Mouse (Mus musculus) right cerebral cortex, postnatal 14 days (tissue): Measurements from ENCODE around the gene Hist1h3e.
"Not testable (repeated sequence)": the region's sequence is repeated elsewhere in the genome, so short reads cannot be mapped to it uniquely, and the experiment has no call there.

Source experiments
- DNase-seq: peaks from one replicate; pipeline ENCODE4 v3.0.0; 2022

Hist1h3e gene

DNA sequence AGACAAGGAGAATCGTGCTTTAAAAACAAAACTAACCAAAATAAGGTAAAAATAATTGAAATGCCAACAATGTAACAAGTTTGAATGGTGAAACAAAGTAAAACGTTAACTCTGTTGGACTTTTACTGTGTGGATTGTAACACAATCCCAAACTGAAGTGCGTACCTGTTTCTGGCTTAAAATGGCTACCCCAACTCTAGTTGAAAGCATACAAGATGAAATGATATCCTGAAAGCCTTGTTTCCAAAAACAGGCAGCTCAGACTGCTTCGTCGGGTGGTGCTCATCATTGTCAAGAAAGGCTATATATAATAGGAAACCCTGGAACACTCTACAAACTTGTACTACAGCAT lies 662 bp downstream of the Hist1h3e start:
- DNase-seq = not testable (repeated sequence)

GRCm38 (mm10) chr13:23560699-23561098 lies 1.5 kb downstream of the Hist1h3e start:
- not testable (repeated sequence) for DNase-seq

- no peak for DNase-seq
Measured at GRCm38 (mm10) chr13:23556906-23557305, 5.3 kb downstream of the Hist1h3e start.

GRCm38 (mm10) chr13:23555839-23556416 lies 6.2 kb downstream of the Hist1h3e start:
- peak; percentile 10 for DNase-seq

- peak; percentile 68 for DNase-seq
Measured at GRCm38 (mm10) chr13:23554925-23555838, 7.0 kb downstream of the Hist1h3e start.

- no peak for DNase-seq
Measured at GRCm38 (mm10) chr13:23554393-23554792, 7.8 kb downstream of the Hist1h3e start.

DNA sequence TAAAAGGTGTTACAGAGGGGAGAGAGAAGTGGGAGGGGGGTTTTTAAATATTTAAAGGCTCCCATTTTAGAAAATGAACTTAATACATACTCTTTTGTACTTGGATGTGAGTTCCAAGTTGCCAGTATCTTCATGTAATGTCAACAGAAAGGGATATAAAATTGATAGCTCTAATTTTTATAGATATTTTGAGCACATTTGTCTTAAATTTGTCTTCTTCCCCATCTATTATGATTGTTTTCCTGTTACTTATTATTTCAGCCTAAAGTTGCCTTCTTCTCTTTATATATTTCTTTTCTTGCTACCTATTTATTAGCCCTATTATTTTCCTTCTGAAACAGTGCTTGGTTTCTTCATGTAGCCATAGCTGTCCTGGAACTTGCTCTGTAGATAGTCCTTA lies 9.2 kb downstream of the Hist1h3e start, which contains the start of gene Hist1h1d:
TSS of gene Hist1h1d (plus strand) at position 301 of the 400 bp plus-strand sequence.
- no peak for DNase-seq

- no peak for DNase-seq
Measured at GRCm38 (mm10) chr13:23551931-23552914, 9.9 kb downstream of the Hist1h3e start.

DNA sequence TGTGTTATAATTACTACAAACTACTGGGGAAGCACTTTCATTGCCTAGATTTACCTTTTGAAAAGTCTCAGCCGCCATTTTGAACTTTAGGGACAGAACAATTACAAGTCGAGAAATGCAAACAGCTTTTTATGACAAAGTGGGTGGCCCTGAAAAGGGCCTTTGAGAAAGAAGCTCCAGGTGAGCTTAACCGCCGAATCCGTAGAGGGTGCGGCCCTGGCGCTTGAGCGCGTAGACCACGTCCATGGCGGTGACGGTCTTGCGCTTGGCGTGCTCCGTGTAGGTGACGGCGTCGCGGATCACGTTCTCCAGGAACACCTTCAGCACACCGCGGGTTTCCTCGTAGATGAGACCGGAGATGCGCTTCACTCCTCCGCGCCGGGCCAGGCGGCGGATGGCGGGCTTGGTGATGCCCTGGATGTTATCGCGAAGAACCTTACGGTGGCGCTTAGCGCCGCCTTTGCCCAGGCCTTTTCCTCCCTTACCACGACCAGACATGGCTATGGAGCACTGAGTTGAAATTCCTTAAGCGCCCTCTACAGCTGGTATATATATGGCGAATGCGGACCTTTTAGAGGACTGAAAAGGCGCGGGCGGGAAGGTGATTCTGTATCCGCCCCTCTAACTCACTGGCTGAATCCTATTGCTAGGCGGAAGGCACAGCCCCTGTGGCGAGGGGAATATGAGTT lies 10.9 kb downstream of the Hist1h3e start, which contains the start of gene Hist1h4f:
TSS of gene Hist1h4f (minus strand) at position 503 of the 689 bp plus-strand sequence.
- DNase-seq = peak; percentile 82

GRCm38 (mm10) chr13:23550761-23551145 lies 11.4 kb downstream of the Hist1h3e start:
- DNase-seq = no peak

DNA sequence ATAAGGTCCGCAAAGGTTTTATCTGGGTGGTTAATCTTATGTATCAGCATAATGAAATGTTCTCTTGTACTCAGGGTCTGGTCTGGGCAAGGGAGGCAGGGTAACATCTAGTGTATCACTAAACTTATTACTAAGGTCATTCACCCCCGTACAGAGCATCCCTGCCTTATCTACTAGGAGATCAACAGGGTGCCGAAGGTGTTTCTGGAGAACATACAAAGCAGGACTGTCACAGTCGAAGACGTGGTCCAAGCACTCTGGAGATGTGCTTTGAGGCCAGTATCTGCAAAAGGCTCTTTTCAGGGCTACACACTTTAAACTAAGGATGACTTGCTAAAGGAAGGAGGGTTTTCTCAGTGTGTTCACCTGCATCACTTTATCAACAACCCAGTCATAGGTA lies 15.5 kb downstream of the Hist1h3e start:
- no peak for DNase-seq

DNA sequence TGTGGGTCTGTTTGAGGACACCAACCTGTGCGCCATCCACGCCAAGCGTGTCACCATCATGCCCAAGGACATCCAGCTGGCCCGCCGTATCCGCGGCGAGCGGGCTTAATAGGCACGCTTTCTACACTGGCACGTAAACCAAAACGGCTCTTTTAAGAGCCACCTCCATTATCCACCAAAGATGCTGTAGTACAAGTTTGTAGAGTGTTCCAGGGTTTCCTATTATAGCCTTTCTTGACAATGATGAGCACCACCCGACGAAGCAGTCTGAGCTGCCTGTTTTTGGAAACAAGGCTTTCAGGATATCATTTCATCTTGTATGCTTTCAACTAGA lies 17.4 kb downstream of the Hist1h3e start:
- DNase-seq = not testable (repeated sequence)

DNA sequence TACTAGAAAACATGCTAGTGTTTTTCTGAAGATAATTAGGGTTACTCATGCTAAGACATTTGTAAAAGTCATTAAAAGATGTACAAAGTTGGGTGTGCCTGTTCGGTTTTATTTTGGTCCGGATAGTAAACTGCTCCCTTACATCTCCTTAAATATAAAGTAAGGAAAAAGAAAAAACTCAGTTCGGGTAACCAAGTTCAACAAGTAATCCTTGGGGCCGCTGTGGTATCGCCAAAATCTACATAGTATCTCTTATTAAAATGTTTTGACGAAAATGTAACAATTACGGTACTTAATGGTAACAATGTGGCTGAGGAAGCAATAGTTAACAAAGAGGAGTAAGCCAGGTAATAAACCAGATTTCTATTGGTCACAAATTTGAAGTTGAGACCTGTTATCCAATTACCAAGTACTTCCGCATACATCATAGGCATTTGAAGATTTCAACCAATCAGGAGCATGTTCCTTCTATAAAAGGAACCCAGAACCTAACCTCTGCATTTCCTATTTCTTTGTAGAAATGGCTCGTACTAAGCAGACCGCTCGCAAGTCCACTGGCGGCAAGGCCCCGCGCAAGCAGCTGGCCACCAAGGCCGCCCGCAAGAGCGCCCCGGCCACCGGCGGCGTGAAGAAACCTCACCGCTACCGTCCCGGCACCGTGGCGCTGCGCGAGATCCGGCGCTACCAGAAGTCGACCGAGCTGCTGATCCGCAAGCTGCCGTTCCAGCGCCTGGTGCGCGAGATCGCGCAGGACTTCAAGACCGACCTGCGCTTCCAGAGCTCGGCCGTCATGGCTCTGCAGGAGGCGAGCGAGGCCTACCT lies 18.0 kb downstream of the Hist1h3e start, which contains the start of gene Hist1h3f:
TSS of gene Hist1h3f (plus strand) at position 88 of the 822 bp plus-strand sequence.
- peak; percentile 25 for DNase-seq

DNA sequence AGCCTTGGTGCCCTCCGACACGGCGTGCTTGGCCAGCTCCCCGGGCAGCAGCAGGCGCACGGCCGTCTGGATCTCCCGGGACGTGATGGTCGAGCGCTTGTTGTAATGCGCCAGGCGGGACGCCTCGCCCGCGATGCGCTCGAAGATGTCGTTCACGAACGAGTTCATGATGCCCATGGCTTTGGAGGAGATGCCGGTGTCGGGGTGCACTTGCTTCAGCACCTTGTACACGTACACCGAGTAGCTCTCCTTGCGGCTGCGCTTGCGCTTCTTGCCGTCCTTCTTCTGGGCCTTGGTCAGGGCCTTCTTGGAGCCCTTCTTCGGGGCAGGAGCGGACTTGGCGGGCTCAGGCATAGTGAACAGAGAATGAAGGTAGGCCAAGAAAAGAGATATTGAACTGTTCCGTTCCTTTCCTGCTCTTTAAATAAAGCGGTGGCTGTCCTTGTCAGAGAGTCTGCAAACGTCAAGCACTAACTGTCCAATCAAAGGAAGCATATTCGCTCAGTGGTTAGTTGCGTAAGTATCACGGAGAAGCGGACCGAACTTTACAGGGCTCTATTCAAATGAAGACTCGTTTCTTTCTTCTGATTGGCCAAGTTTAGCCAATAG lies 19.1 kb downstream of the Hist1h3e start, which contains the start of gene Hist1h2bh:
TSS of gene Hist1h2bh (minus strand) at position 394 of the 609 bp plus-strand sequence.
- DNase-seq = not testable (repeated sequence)

GRCm38 (mm10) chr13:23542225-23542980 lies 19.8 kb downstream of the Hist1h3e start:
- not testable (repeated sequence) for DNase-seq

GRCm38 (mm10) chr13:23541497-23541896 lies 20.7 kb downstream of the Hist1h3e start:
- DNase-seq = no peak

DNA sequence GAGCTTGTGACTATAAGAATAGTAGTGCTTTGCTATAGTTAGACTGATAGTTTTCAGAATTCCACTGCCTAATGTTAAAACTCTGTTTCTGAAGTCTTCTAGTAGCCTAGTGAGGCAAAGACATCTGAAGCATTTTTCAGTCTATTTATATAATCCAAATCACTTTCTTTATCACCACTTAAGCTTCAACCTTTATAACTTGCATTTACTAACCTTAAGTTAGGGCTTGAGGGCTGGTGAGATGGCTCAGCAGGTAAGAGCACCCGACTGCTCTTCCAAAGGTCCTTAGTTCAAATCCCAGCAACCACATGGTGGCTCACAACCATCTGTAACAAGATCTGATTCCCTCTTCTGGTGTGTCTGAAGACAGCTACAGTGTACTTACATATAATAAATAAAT lies 22.3 kb downstream of the Hist1h3e start:
- DNase-seq = not testable (repeated sequence)

GRCm38 (mm10) chr13:23538249-23538648 lies 23.9 kb downstream of the Hist1h3e start:
- DNase-seq = no peak

GRCm38 (mm10) chr13:23537006-23537710 lies 25.0 kb downstream of the Hist1h3e start:
- DNase-seq = no peak
